Mouse (Mus musculus) right cerebral cortex, postnatal 25 days (tissue): ENCODE data around the gene Ptprm.

ENCODE experiments used
- DNase-seq: peaks from one replicate; pipeline ENCODE4 v3.0.0; 2022

Gene Ptprm

GRCm38 (mm10) chr17:67209676-67210344, 144.4 kb downstream of the Ptprm start:
- DNase-seq = no peak

DNA sequence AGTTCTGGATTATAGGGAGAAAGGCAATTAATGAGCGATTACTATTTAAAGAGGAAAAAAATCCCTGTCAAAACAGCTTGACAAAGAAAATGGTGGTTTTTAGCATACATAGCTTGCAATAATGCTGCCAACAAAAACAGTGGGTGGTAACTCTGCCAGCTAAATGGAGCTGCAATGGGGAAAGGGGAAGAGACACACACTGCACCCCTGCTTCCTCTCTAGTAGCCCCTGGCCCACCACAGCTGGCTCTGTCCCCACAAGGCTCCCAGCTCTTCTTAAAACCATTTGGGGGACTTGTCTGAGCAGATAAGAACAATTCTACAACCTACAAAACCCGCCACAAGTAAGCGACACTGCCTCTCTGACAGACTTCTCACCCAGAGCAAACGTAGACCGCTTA, 145.7 kb downstream of the Ptprm start:
- DNase-seq = no peak

DNA sequence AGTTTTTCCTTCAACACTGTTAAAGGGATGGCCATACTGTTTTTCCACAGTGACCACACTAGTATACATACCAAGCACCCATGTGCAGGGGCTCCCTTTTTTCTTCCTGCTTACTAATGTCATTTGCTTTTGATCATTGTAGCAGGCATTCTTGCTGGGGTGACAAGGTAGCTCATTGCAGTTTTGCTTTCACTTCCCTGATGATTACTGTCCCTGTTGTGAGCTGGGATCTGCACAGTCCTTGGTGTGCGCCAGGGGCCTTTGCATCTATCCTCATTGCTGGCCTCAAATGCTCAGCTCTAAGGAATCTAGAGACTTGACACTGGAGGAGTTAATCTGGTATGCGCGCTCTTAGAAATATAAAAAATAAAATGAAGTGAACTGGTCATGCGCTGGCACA, 147.3 kb downstream of the Ptprm start:
- no peak for DNase-seq

- no peak for DNase-seq
These were observed 153.1 kb downstream of the Ptprm start for GRCm38 (mm10) chr17:67201151-67201550.

- DNase-seq = no peak
These were observed 160.5 kb downstream of the Ptprm start for GRCm38 (mm10) chr17:67193728-67194127.

- no peak for DNase-seq
These were observed 165.7 kb downstream of the Ptprm start for GRCm38 (mm10) chr17:67188514-67188913.

GRCm38 (mm10) chr17:67186879-67187278, 167.4 kb downstream of the Ptprm start:
- no peak for DNase-seq

DNA sequence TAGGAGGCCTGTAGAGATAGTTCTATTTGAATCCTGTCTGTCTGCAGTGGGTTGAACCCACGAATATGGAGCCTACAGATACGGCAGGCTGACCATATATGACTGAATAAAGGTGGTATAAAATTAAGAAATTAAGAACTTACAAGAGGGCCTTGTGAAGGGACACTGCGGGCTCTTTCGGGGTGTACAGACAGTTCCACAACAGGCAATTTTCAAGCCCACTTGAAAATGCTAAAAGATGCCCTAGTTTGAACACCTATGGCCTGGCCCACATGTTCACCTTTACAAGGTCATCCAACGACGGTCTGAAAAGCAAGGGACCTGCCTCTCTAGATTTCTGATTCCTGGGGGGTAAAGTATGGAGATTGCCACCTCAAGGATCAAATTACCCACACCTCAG, 168.3 kb downstream of the Ptprm start:
- no peak for DNase-seq

GRCm38 (mm10) chr17:67179446-67179845, 174.8 kb downstream of the Ptprm start:
- no peak for DNase-seq

DNA sequence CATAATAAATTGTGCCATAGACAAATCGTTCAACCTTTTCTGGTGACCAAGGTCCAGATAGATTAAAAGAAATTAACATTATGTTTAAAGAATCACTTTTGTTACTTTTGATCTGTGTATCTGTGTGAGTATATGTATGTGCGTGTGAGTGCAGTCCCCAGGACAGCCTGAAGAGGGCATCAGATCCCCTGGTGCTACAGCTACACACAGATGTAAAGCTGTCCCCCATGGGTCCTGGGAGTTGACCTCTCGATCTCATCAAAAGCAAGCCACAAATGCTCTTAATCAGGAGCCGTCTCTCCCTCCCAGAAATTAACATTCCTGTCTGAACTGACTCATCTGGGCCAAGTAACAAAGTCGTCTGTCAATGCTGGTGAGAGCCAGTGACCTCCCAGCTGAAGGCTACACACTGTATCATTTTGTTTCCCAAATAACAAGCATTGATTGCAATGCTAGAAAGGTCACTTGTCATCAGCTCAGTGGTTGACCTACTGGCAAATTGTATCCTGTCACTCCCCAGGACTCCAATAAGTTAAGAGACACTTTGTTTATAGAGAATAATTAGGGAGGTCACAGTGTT, 175.5 kb downstream of the Ptprm start:
- no peak for DNase-seq

- peak; percentile 18 for DNase-seq
These were observed 178.4 kb downstream of the Ptprm start for GRCm38 (mm10) chr17:67175836-67176235.

- DNase-seq = no peak
These were observed 182.9 kb downstream of the Ptprm start for GRCm38 (mm10) chr17:67171353-67171752.

- no peak for DNase-seq
These were observed 183.6 kb downstream of the Ptprm start for GRCm38 (mm10) chr17:67170696-67171095.

DNA sequence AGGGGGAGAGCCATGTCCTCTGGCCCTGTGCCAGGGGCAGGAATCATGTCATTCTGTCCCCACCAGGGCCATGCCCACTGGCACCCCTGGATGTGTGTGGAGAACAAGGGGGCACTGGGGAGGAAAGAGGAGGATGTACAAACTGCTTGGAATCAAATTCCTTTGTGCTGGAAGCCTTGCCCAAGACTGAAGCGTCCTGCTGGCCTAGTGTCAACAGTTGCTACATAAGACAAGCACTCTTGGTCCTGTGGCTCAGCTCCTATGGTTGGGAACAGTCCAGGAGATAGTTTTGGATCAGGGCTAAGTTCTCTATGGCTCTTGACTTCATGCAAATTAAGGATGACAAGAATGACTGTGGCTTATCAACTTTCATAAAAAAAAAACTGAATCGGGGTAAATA, 188.4 kb downstream of the Ptprm start:
- no peak for DNase-seq

DNA sequence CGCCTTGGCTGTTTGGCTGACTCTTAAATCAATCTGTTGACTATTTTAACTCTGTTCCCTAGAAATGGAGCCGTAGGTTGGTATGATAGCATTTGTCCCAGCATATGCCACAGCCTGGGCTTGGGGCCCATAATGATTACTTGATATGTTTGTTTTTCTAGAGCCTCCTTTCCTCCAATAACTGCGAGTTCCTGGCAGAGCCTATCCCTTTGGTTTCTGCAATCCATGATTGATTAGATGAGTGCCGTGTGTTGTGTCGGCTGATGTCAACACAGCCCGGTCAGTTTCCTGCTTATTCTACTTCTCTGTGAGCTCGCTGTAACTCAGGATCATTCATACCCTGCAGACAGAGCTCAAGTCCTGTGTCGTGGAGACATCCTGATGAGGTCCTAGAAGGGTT, 194.6 kb downstream of the Ptprm start:
- DNase-seq = no peak

DNA sequence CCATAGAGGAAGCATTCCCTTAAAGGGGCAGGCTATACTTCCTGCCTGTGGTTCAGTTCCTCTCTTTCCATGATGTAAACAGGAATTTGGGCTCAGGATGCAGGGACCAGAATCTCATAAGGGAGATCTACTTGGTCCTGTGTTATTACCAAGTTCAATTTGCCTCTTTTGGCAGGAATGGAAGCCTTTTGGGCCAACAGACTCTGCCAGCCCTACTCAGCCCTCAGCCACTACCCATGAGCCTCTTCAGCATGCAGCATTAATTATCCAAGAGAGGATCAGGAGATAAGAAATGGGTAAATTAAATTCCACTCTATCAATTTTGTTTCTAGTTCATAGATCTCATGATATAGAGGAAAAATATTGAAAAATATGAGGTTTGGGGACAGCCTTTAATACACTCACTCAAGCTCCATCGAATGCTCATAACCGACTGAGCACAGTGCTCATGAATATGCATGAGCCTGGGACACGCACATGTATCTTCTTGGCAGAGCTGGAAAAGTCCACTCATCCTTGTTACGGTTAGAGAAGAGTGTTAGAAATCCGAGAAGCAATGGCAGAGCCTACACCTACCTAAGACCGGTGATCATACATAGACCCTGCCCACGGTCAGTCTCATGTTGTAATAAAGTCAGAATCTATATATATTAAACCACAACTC, 197.0 kb downstream of the Ptprm start:
- DNase-seq = no peak

DNA sequence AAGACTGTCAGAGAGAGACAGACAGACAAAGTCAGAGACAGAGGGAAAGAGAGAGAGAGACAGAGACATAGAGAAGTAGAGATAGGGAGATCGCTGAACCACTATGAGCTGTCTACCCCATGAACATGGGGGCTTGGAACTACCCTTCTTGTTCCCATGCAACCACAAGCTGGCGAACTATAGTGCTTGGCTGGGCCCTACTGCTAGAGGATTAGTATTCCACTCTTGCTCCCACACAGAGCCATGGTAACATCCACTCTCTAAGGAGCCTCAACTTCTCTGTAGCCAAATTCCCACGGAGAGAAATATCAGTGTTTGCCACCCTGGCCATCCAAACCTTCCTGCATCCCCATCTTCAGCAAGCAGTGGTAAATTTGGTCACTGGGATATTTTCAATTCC, 202.0 kb downstream of the Ptprm start:
- DNase-seq = no peak

- no peak for DNase-seq
These were observed 203.8 kb downstream of the Ptprm start for GRCm38 (mm10) chr17:67150441-67150840.

- no peak for DNase-seq
These were observed 212.0 kb downstream of the Ptprm start for GRCm38 (mm10) chr17:67142183-67142756.

- DNase-seq = no peak
These were observed 213.8 kb downstream of the Ptprm start for GRCm38 (mm10) chr17:67140502-67140901.

- no peak for DNase-seq
These were observed 215.3 kb downstream of the Ptprm start for GRCm38 (mm10) chr17:67138981-67139380.

DNA sequence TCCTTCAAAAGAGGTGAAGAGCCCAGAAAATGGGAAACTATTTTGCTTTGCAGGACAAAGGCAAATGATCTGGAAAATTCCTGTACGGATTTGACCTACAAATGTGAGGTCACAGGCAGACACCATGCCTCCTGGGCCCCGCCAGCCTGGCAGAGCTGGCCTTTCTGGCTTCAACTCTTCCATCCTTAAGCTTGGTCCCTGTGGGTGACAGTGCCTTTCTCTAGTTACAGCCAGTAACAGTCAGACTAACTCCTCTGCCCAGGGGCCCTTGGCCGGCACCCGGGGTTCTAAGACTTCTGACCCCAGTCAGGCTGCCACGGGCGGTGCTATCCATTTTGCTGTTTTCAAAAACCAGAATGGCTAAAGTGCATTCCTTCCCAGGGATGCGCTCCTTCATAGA, 217.4 kb downstream of the Ptprm start:
- DNase-seq = no peak

GRCm38 (mm10) chr17:67136421-67136820, 217.8 kb downstream of the Ptprm start:
- DNase-seq = peak; percentile 23

GRCm38 (mm10) chr17:67134235-67134634, 220.0 kb downstream of the Ptprm start:
- no peak for DNase-seq
